Comparison of ENCODE assay signal across 9 mouse cellular contexts in the genomic region with DNA sequence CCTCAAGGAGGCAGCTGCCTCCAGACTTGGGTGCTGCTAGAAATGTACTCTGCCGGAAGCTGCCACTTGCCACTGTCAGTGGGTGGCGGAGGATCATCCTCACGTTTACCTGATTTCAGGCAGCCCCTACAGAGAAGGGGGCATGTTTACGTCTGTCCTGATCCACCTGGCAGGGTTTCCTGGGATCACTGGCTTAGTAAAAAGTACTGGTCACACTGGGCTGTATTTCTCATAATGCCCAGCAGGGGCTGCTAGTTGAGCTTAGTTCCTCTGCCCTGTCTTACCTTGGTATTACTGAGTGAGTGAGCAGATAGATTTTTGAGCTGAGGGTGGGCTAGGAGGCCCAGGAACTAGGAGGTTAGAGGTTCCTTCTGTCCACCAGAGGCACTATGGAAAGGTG. TPM values are rescaled to one million over a fixed set of nuclear protein-coding genes. Genes with fewer than 3 reads are reported as not detected.
A peak's percentile ranks its signal among the peaks of the same experiment; 100 is the strongest.
DNase-seq lines count a peak whose midpoint lies in the region; ATAC-seq and TF ChIP-seq lines count a peak whose summit lies in the region.
"Had no signal": no experiment of that assay in that cellular context is flagged by ENCODE, and none has a peak within 500 bp of the region (broad histone marks: within the 10 kb centered on the region; RNA-seq: fewer than 3 reads in every experiment).

No protein-coding gene starts in this region.

- peaks cover 16% of the 10 kb centered on the region for H3K4me1 ChIP-seq in kidney, embryonic 14.5 days (ENCODE audit: control insufficient read depth, insufficient read depth, low read length)
- H3K4me1 ChIP-seq in E14TG2a.4 (replicated peaks; ENCODE audit: low read depth, low read length), result peaks cover 72% of the 10 kb centered on the region

- H3K4me3 ChIP-seq in kidney, embryonic 14.5 days (ENCODE audit: low read length), result no peak overlapping the region
- no peak overlapping the region for H3K4me3 ChIP-seq in E14TG2a.4 (replicated peaks; ENCODE audit: low read length)
- H3K4me3 ChIP-seq: embryonic facial prominence, embryonic 15.5 days; limb, embryonic 12.5 days had no signal

- no peak overlapping the region for H3K4me2 ChIP-seq in kidney, embryonic 14.5 days (replicated peaks; ENCODE audit: low read depth, low read length)
- H3K4me2 ChIP-seq: embryonic facial prominence, embryonic 15.5 days; limb, embryonic 12.5 days had no signal

- no peaks in the 10 kb centered on the region for H3K27me3 ChIP-seq in kidney, embryonic 14.5 days (ENCODE audit: control insufficient read depth, insufficient read depth, low read length)
- H3K27me3 ChIP-seq in E14TG2a.4 (ENCODE audit: insufficient read depth, low read length), result peaks cover 20% of the 10 kb centered on the region
- H3K27me3 ChIP-seq: embryonic facial prominence, embryonic 15.5 days; limb, embryonic 12.5 days had no signal

- H3K9me3 ChIP-seq in kidney, embryonic 14.5 days (ENCODE audit: control insufficient read depth, low read length), result no peaks in the 10 kb centered on the region
- no peaks in the 10 kb centered on the region for H3K9me3 ChIP-seq in E14TG2a.4 (ENCODE audit: low read length)
- H3K9me3 ChIP-seq: embryonic facial prominence, embryonic 15.5 days; limb, embryonic 12.5 days had no signal

- DNase-seq in kidney, adult 18-20 months, result peak; percentile 63
- DNase-seq in 416B (ENCODE audit: low read depth), result peak; percentile 64
- DNase-seq in kidney, postnatal 10 days, result peak; percentile 79
- peak; percentile 61 for DNase-seq in right cerebral cortex, postnatal 14 days

- no peak for ATAC-seq in kidney, embryonic 14.5 days (ENCODE audit: low FRiP score, low TSS enrichment)
- ATAC-seq in common myeloid progenitor, adult 5-6 weeks (replicated peaks; ENCODE audit: low read depth, poor library complexity, severe bottlenecking), result peak; percentile 57

- H3K27ac ChIP-seq in kidney, embryonic 14.5 days (ENCODE audit: low read depth, low read length), result no peak overlapping the region
- H3K27ac ChIP-seq: embryonic facial prominence, embryonic 15.5 days; limb, embryonic 12.5 days had no signal

- WGBS in kidney, embryonic 14.5 days, result 76% methylated on average over 4 of the region's 4 CpGs

- TF ChIP-seq CTCF in E14TG2a.4 (conservative IDR thresholded peaks at IDR 0.05; ENCODE audit: low read length), result peak; percentile 93

- no peak overlapping the region for H3K9ac ChIP-seq in kidney, embryonic 14.5 days (ENCODE audit: low read depth, low read length)
- H3K9ac ChIP-seq: embryonic facial prominence, embryonic 15.5 days; limb, embryonic 12.5 days had no signal

- peaks cover 32% of the 10 kb centered on the region for H3K36me3 ChIP-seq in kidney, embryonic 14.5 days (ENCODE audit: control insufficient read depth, insufficient read depth, low read length)
- H3K36me3 ChIP-seq in E14TG2a.4 (ENCODE audit: insufficient read depth, low read length), result peaks cover 55% of the 10 kb centered on the region

RNA-seq across cellular contexts. Expression of a gene that starts 4.5 kb away (rescaled TPM):
- 45.1 and 47.2 TPM in 2 replicates for polyA plus RNA-seq in kidney, embryonic 14.5 days (2014; fragmentation: Nextera tagmentation; extraction: Ambion mirVana)
- total RNA-seq in common myeloid progenitor, adult 5-6 weeks (2017), result 15.1 and 17.4 TPM in 2 replicates

RNA-seq across cellular contexts. Expression of a gene that starts 11.1 kb away (rescaled TPM):
- 19.3 and 25.0 TPM in 2 replicates for polyA plus RNA-seq in kidney, embryonic 14.5 days (2014; fragmentation: Nextera tagmentation; extraction: Ambion mirVana)
- total RNA-seq in common myeloid progenitor, adult 5-6 weeks (2017), result 8.5 and 8.9 TPM in 2 replicates

RNA-seq across cellular contexts. Expression of a gene that starts 19.1 kb away (rescaled TPM):
- 2.0 and 2.7 TPM in 2 replicates for polyA plus RNA-seq in kidney, embryonic 14.5 days (2014; fragmentation: Nextera tagmentation; extraction: Ambion mirVana)
- total RNA-seq in common myeloid progenitor, adult 5-6 weeks (2017), result not detected in 2 replicates

RNA-seq across cellular contexts. Expression of a gene that starts 20.4 kb away (rescaled TPM):
- 15.4 and 16.2 TPM in 2 replicates for polyA plus RNA-seq in kidney, embryonic 14.5 days (2014; fragmentation: Nextera tagmentation; extraction: Ambion mirVana)
- total RNA-seq in common myeloid progenitor, adult 5-6 weeks (2017), result 13.3 and 19.2 TPM in 2 replicates

RNA-seq across cellular contexts. Expression of a gene that starts 22.6 kb away (rescaled TPM):
- 32.8 and 34.0 TPM in 2 replicates for polyA plus RNA-seq in kidney, embryonic 14.5 days (2014; fragmentation: Nextera tagmentation; extraction: Ambion mirVana)
- 0.64 TPM in 1 of 2 replicates, not detected in the other for total RNA-seq in common myeloid progenitor, adult 5-6 weeks (2017)
